Mouse (Mus musculus) ZHBTc4 (cell line): ENCODE measurements at regions not wholly inside any gene's neighbourhood (a gene's known extent, or its start where the extent isn't known, plus 50 kb on each side); places are given as distances from the start of the nearest gene placed in this dataset.

Experiments used
- DNase-seq: peaks from one replicate; pipeline ENCODE4 v3.0.0-alpha.2; 2011; ENCODE audit warnings: low read depth, low spot score

DNA sequence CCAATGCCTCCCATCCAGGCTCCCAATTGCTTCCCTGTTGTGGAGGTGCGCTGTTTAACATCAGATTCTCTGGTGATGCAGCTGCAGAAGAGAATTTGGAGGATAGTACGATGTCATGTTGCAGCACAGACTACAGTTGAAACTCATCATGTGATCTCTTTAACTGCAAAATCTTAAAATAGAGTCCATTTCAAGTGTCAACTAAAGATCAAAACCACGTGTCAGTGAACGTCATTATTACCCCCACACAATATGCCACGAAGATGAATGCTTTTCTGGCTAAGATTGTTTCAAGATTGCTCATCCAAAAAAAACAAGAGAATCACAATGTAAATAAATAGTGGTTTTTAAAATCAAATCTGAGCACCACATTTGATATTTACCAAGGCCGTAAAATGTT lies 343.7 kb upstream of the Fam98a start:
- DNase-seq = no peak

DNA sequence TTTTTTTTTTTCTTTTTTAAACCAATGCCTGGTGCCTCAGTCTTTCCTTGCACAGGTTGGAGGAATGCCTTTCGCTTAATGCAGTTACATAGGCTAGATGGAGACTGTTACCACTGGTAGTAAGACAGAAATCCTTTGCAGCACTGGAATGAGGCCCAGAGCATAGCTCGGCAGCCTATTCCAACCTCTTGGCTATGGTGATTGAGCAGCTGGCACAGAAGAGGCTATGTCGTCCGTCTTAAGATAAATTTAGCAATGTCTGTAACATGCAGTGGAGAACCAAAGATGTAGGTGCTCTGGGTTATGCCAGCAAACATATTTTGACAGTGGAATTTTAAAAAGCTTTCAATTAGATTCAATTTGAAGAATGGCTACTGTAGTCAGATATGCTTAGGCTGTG lies 343.2 kb upstream of the Fam98a start:
- DNase-seq = no peak

DNA sequence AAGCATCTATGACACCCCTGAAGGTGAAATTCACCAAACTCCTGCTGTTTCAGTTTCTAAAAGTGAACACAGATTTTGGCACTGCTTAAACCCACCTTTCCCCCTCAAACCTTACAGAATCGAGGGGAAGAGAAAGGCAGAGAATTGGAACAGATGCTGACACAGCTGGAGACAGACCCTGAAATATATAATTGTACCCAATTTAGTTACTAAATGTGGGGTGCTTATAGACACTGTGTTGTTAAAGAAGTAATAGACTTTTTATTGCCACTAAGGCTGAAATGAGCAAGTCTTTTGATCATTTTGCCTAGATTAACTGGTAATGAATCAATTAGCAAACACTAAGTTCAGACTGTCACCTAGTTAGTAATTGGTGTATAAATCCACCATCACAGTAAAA lies 341.8 kb upstream of the Fam98a start:
- no peak for DNase-seq

DNA sequence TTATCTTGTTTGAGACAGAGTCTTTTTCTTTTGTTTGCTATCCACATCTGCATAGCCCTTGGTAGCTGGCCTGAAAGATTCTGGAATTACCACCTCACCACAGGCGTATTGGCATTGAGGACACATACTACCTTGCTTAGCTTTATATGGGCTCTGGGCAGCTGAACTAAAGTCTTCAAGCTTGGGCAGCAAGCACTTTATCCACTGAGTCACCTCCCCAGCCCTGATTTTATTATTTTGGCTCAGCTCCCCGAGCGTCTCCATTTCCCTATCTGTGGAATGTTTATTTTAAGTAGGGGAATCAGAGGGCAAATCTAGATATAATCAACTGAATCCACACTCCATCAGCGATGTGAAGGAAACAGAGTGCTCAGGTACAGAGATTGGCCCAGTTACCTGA lies 340.4 kb upstream of the Fam98a start:
- DNase-seq = no peak

DNA sequence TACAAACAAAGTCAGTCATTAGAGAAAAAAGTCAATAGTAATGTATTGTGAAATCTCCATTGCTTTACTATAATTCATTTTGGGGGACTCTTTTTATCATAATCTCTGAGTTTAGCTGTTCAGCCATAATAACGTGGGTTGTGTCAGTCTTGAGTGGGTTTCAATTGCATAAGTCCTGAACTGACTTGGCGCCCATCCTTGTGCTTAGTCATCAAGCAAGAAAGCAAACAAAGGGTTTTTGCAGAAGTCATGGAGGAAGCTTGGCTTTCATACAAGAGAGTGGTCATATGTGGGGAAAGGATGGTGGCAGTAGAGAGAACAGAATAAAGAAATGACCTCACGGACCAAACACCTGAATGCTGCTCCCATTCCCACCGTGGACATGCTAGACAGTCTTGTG lies 339.8 kb upstream of the Fam98a start:
- DNase-seq = no peak

DNA sequence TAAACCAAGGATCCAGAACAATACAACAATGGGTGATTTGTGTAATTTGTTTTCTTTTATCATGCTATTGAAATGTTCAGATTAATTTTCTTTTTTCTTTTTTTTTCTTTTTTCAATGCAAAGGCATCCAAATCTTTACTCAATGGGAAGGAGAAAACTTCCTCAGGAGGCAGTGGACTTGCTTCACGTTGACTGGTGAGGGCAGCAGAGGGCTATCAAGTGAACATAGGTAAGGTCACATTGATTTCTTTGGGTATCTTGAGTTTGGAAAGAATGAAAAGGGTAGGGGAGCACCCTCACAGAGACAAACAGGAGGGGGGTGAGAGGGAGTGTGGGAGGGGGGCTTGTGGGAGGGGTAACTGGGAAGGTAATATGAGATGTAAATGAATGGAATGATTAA lies 326.1 kb upstream of the Fam98a start:
- peak; percentile 0 for DNase-seq

DNA sequence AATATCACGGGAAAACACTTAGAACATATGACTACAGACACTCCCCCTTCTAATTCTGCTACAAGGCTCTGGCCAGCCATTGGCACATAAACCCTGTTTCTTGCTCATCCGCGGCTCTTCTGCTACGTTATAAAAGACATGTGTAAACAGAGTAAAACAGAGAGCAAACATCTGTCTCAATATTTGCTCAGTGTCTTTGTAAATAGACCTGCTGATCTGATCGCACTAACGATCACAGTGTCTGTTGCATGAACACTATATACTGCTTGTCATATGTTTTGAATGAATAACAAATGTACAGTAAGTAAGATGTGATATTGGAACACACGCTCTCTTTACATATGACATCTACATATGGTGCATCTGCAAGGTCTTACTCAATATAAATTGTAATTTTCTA lies 325.1 kb upstream of the Fam98a start:
- no peak for DNase-seq

DNA sequence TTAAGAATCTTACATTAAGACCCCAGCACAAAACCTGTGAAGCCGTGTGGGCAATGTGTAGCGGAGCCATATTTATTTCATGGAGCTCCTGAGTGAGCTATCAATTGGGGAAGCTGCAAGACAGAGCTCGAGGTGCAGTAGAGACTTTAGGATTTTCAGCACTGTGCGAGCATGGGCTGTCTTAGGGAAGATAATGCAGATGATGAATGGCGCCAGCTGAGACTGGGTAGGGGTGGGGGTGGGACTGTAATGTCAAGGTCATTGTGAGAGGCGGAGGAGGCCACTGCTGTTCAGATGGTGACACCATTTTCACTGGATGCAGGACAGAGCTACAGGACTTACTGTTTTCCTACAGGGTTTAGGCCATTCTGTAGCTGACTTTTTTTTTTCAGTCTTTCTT lies 322.8 kb upstream of the Fam98a start:
- DNase-seq = peak; percentile 4

DNA sequence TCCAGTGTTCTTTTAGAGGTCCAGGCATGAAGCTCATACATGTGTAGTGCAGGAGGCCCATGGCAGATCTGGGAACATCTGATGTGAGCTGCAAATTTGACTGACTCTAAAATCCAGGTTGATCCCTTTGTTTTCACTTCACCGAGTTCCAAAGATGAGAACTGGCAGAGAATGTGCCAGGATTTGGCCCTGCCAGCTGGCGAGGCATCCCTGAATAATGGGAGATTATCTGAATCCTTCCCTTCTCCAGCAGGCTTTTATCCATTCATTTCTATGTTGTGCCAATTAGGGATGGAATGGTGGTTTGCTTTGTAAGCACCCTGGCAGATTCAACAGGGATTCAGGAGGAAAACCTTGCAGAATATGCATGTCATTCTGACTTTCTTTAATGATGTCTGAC lies 318.7 kb upstream of the Fam98a start:
- DNase-seq = no peak

DNA sequence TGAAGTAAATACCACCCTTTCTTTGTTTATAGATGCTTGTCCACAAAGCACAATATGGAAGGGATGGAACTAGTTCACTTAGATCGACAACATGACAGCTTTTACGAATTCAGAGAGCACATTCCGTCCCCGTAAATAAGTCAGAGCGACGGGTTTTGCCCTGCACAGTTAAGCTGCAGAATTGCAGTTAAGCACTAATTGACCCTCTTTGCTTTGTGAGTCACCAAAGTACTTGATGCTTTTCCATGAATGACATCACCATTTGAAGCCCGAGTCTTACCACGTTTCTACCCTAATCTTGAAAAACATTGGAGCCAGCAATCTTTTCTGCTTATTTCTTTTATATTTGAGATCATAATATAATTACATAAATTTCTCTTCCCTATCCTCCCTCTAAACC lies 305.3 kb upstream of the Fam98a start:
- no peak for DNase-seq

DNA sequence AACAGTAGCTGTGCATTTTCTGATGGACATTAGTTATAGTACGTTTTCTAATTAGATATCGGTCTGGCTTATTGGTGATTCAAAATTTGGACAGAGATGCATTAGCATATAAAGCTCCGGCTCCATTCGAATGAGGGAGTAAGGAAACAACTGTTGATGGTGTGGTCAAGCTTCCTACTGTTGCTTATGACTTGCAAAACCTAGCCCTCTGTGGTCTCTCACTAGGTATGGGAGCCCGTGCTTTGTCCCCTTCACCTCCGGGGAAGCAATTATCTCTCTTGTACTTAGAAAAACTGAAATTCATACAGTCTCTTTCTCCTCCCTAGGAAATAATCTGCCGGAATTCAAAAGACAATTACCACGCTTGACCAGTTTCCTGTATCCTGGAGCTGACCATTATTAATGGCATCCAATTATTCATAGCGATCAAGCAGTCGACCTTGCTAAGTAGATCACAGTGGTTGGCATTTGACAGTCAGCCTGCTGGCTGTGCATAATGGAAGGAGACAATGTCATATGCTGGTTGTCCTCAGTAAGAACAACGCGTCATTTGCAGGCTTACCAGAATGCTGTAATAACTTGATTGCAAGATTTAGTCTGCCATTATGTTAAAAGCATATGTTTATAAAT lies 264.4 kb upstream of the Fam98a start:
- peak; percentile 1 for DNase-seq

DNA sequence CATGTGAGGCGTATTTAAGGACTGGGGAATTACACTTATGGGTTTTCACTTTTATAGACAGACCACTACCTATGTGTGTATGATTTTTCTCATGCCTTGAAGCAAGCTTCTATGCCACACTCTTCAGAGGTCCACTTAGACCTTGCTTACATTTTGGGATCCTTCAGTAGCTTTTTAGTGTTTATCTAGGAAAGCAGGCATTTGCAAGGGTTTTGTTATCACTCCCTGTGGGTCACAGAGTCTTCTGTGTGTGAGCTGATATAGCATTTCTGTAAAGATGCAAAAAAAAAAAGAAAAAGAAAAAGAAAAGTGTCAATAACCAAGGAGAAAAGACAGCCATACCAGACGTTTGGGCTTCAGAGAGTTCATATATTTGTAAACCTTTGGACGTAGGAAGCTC lies 260.4 kb upstream of the Fam98a start:
- DNase-seq = no peak

DNA sequence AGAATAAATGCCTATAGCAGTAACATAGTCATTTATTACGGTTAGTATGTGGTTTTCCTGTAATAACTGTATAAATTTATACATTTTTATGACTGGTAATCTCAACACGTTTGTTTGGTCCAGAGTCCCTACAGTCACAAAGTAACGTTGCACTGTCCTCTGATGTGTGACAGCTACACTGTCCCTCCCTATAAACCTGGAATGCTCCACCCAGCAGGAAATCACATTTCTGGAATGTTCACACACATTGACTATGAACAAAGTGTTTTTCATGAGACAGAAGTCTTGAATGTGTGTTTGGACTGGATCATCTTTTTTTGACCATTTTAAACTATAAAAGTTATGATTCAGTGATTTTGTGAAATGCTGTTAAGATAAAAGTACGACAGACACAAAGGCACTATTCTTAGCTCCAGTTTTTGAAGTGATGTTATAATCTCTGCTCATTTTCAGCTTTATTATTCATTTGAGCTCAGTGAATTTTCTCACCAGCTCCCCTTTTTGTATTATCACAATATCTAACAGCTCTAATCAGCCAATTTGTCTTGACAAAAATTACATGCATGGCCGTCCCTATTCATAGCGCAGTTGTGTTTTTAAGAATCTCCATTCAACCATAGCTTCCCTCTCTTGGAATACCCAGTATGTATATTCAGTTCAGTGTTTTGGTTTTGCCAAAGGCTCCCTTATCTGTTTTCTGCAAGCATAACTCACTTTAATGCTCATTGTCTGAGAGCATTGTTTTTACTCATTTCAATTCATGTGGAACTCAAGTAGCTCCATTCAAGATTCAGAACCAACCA lies 257.0 kb upstream of the Fam98a start:
- no peak for DNase-seq

DNA sequence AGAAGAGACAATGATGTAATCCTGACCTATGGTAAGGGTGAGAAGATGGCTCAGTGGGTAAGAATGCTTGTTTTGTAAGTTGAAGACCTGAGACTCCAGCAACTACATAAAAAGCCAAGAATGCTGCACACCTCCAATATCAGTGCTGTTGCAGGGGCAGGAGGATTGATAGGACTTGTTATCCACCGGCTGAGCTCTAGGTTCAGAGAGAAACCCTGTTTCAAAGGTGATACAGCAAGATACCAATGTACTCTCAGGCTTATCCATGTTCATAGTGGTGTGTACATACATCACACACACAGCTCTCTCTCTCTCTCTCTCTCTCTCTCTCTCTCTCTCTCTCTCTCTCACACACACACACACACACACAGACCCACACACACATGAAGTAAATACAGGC lies 256.3 kb upstream of the Fam98a start:
- DNase-seq = no peak

DNA sequence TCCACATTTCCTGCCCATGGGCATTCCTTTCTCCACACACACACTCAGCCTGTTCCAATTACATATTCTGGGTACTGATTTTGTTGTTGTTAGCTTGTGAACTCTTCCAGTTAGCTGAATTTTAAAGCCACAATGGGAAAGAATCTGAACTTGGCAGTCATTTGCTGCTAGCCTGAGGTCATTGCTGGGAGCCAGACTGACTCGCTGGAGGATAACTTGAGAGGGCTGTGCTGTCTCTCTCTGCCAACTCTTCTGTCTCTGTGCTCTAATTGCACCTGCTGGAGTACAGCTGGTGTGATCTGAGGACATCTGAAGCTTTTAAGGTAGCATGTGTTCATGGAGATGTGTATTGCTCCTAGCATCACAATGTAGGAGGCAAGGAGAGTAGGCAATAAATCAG lies 252.6 kb upstream of the Fam98a start:
- no peak for DNase-seq

DNA sequence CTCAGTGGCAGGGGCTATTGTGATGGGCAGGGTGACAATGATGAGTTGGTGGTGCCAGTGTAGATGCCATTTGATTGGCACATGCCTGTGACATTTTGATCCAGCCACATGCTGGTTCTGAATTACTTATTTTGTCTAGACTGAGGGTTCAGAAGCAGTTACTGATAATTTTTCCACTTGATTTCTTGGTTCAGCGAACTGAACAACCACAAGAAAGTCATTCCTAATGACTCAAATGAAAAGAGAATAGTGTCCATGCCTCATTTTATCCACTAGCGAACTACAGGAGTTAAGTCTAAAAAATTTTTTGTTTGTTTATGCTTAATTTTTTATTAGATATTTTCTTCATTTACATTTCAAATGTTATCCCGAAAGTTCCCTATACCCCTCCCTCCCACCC lies 244.6 kb upstream of the Fam98a start:
- DNase-seq = no peak

DNA sequence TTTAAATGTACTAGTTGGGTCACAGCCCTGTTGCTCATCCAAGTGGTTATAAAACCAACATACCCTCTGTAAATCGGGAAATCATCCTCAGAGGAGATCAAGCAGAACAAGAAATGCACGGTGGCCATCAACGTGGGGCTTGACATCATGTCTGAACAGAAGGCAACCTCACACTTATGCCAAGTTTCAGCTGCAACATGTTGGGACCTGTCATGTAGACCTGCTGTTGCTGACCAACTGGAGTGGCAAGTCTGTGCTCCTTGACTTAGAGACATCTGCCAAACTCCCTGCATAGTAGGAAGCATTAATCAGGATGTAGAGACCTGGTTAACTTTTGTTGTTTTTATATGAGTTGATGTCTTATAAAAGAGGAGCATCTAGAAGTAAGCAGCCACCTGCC lies 244.0 kb upstream of the Fam98a start:
- DNase-seq = no peak

DNA sequence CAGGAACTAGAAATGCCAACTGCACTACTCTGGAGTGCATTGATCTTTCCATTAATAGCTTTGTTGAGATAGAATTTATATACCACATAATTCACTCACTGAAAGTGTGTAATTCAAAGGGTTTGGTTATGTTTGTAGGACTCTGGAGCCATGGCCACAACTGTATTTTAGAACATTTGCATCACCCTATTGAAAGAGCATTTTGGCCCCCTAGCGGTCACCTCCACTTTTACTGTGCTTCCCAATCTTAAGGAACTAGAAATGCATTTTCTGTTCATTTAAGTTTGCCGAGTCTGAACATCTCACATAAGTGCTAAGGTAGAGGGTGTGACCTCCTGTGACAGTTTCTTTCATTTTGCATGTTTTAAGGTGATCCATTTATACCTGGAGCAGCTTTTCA lies 228.0 kb upstream of the Fam98a start:
- DNase-seq = peak; percentile 14

DNA sequence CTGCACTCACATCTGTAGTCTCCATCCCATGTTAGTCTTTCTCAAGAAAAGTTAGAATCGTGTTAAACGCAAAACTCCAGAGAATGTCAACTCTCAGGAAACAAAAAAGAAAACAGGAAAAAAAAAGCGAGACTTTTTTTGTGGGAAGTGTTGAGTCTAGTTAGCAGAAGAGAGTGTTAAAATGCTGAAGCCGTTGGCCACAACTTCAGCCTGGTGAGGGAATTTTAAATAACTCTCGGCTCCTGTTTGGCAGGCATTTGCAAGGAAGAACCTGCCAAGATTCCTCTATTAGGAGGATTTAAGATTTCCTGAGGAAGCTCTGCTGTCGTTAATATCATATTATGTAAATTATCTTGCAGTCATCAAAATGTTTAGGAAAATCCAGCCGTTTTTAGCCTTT lies 224.9 kb upstream of the Fam98a start:
- DNase-seq = no peak

DNA sequence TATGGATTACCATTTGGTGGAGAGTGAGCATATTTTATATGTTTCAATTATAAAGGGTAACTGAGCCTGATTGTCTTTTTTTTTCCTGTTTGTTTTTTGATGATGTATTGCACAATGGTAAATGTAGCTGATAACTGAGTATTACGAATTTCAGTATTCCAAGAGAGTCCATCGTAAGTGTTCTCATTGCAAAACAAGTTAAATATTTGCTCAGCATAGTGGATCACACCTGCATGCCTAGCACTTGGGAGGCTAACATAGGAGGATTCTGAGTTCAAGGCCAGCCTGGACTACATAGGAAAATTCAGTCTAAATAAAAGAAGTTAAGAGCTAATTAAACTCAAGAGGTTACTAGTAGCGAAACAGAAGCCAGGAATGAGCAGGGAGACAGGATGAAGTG lies 223.8 kb upstream of the Fam98a start:
- no peak for DNase-seq

DNA sequence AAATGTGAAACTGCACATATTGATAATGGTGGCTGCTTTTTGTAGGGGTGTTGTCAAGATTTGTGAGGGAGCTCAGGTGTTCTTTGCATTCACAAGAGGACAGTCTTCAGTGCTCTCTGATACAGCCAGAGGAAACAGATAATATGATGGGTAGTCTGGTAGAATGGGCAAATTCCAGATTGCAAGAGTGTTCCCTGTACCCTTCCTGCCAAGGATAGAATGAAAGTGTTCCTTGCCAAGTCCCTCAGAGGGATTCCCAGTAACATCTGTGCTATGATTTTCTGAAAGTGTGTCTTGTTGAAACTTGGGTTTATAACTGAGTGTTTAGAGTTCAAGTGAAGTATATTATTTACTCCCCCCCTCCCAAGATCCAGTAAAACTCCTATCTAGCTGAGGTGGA lies 221.1 kb upstream of the Fam98a start:
- DNase-seq = no peak

DNA sequence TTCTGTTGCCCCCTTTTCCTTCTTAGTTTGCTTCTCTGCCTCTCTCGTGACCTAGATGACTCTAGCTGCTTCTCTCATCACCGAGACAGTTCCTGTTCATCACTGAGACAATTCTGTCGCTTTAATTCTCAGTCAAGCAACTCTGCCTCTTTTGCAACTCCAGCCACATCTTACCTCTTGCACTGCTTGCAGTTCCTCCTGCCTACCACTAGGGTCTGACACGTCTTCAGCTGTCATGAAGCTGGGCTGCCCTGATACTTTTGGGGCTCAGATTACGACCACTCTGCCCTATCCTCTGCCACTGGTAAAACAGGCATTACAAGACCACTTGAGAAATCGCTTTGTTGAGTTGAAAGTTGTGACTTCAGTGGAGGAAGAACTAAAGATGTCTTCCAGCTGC lies 216.9 kb upstream of the Fam98a start:
- peak; percentile 3 for DNase-seq

DNA sequence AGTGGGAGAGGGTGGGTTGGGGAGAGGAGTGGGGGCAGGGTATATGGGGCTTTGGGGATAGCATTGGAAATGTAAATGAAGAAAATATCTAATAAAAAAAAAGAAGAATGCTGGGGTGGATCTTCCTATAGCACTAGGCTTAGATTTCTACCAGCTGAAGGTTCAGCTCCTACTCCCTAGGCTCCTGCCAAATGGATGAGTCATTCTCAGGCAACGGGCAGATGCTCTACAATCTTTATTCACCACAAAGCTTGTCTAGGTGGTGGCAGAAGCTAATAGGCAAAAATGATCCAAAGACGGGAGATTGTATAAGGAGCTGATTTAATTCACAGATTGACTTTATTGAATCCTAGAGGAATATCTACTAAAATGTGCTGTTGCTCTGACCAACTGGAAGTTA lies 211.6 kb upstream of the Fam98a start:
- DNase-seq = no peak

DNA sequence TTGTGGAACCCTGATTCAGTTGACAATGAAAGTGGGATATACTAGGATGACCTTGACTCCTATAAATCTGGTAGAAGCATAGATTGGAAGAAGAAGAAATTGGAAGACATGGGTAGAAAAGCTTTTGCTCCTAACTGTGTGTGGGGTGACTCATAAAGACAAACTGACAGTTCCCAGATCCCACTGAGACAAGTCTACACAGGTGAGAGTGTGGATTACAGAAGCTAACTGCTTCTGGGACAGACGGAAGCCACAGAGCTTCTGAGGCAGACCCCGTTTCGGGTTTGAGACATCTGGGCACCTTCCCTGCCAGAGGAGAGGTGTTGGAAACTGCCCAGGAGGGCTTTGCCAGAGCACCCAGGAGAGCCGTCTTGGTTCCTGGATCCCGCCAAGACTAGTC lies 204.7 kb upstream of the Fam98a start:
- DNase-seq = no peak
